Mouse (Mus musculus) midbrain, embryonic 16.5 days (tissue): ENCODE measurements around the gene Cd34. TPM values are rescaled to one million over a fixed set of nuclear protein-coding genes. Genes with fewer than 3 reads are reported as not detected.

Experiments used
- polyA plus RNA-seq: library from polyadenylated mRNA; unstranded; fragments of >200 nt; fragmentation: Nextera tagmentation; extraction: Ambion mirVana; gene quantifications from 2 replicates; pipeline ENCODE4 v1.2.1, GENCODE M21; 2015

Cd34 gene
- polyA plus RNA-seq, 1 experiment from 2014 or later: 22.5 TPM

Other genes starting within 250 kb of the Cd34 start
- 1.8 and 2.0 TPM in 2 replicates for gene Cd46, start 153.4 kb downstream of the Cd34 start, polyA plus RNA-seq
- gene Cr1l, start 192.8 kb downstream of the Cd34 start, polyA plus RNA-seq: 37.1 and 38.4 TPM in 2 replicates
- gene Cr2, start 237.9 kb downstream of the Cd34 start, polyA plus RNA-seq: 0.30 and 0.94 TPM in 2 replicates